Mouse (Mus musculus): ENCODE measurements at regions not wholly inside any gene's neighbourhood (a gene's known extent, or its start where the extent isn't known, plus 50 kb on each side); places are given as distances from the start of the nearest gene placed in this dataset.

- TF ChIP-seq CTCF (IDR thresholded peaks at IDR 0.05; ENCODE audit: low read depth), result no peak
- TF ChIP-seq EP300 (IDR thresholded peaks at IDR 0.05; ENCODE audit: low read depth), result no peak
Observed at GRCm38 (mm10) chr1:6094162-6094934, 1286.7 kb downstream of the Gm37988 start.

All from liver, embryonic 14.5 days (tissue).